Mouse (Mus musculus): Measurements from ENCODE around the gene Ccr4. TPM values are rescaled to one million over a fixed set of nuclear protein-coding genes. Genes with fewer than 3 reads are reported as not detected.

Ccr4 gene
- not detected in 2 replicates for polyA plus RNA-seq (2014; fragmentation: Nextera tagmentation; extraction: Ambion mirVana)

- Histone ChIP-seq H3K9ac (ENCODE audit: low read length) (no peak within 1 kb of the TSS), H3K27me3 (ENCODE audit: control insufficient read depth, insufficient read depth, low read length) (no peaks in the 10 kb centered on the region; the same call in 1 of the 2 replicates)
- WGBS = 92% methylated on average over 9 of the region's 9 CpGs
Observed at GRCm38 (mm10) chr9:114504816-114505215, at the start of gene Ccr4. Gene Ccr4, minus strand, starts transcription at chr9:114504916.

GRCm38 (mm10) chr9:114553828-114554227, 49.1 kb upstream of the Ccr4 start:
- no peak overlapping the region for H3K4me3 ChIP-seq (ENCODE audit: low read depth, low read length)
- no peak overlapping the region for H3K4me2 ChIP-seq
- H3K36me3 ChIP-seq (ENCODE audit: control insufficient read depth, insufficient read depth, low read length) = no peaks in the 10 kb centered on the region
- no peaks in the 10 kb centered on the region for H3K9me3 ChIP-seq (ENCODE audit: control insufficient read depth, low read length)
- peaks cover 20% of the 10 kb centered on the region for H3K4me1 ChIP-seq (ENCODE audit: control insufficient read depth, insufficient read depth, low read length)
- H3K9ac ChIP-seq (ENCODE audit: low read length) = no peak overlapping the region
- ATAC-seq (ENCODE audit: low FRiP score) (no peak), DNase-seq (ENCODE audit: low spot score, missing footprints) (no peak)
- H3K27ac ChIP-seq (ENCODE audit: low read depth, low read length) = no peak overlapping the region
- H3K27me3 ChIP-seq (ENCODE audit: control insufficient read depth, insufficient read depth, low read length) = no peaks in the 10 kb centered on the region

More at GRCm38 (mm10) chr9:114504816-114505215, at the start of gene Ccr4:
- no peaks in the 10 kb centered on the region for H3K4me1 ChIP-seq (ENCODE audit: control insufficient read depth, insufficient read depth, low read length)
- H3K4me2 ChIP-seq = no peak within 1 kb of the TSS
- no peak for DNase-seq (ENCODE audit: low spot score, missing footprints)
- ATAC-seq (ENCODE audit: low FRiP score) = no peak
- H3K36me3 ChIP-seq (ENCODE audit: control insufficient read depth, insufficient read depth, low read length) = no peaks in the 10 kb centered on the region
- H3K9me3 ChIP-seq (ENCODE audit: control insufficient read depth, low read length) = no peaks in the 10 kb centered on the region
- no peak within 1 kb of the TSS for H3K27ac ChIP-seq (ENCODE audit: low read depth, low read length)
- no peak within 1 kb of the TSS for H3K4me3 ChIP-seq (ENCODE audit: low read depth, low read length)

GRCm38 (mm10) chr9:114550033-114550432, 45.3 kb upstream of the Ccr4 start:
- H3K4me2 ChIP-seq = no peak overlapping the region
- no peak for ATAC-seq (ENCODE audit: low FRiP score)
- no peak for DNase-seq (ENCODE audit: low spot score, missing footprints)
- peaks cover 41% of the 10 kb centered on the region for H3K4me1 ChIP-seq (ENCODE audit: control insufficient read depth, insufficient read depth, low read length)
- no peaks in the 10 kb centered on the region for H3K36me3 ChIP-seq (ENCODE audit: control insufficient read depth, insufficient read depth, low read length)
- H3K27ac ChIP-seq (ENCODE audit: low read depth, low read length) = no peak overlapping the region
- WGBS = 9% methylated on average over 6 of the region's 6 CpGs
- H3K9ac ChIP-seq (ENCODE audit: low read length) = no peak overlapping the region
- H3K4me3 ChIP-seq (ENCODE audit: low read depth, low read length) = no peak overlapping the region
- H3K27me3 ChIP-seq (ENCODE audit: control insufficient read depth, insufficient read depth, low read length) = no peaks in the 10 kb centered on the region
- H3K9me3 ChIP-seq (ENCODE audit: control insufficient read depth, low read length) = no peaks in the 10 kb centered on the region

- H3K27ac ChIP-seq (ENCODE audit: low read depth, low read length) = no peak overlapping the region
- H3K36me3 ChIP-seq (ENCODE audit: control insufficient read depth, insufficient read depth, low read length) = no peaks in the 10 kb centered on the region
- no peak overlapping the region for H3K4me3 ChIP-seq (ENCODE audit: low read depth, low read length)
- ATAC-seq (ENCODE audit: low FRiP score) (peak; percentile 51), DNase-seq (ENCODE audit: low spot score, missing footprints) (no peak)
- H3K4me2 ChIP-seq = no peak overlapping the region; the same call in 1 of the 2 replicates
- H3K9me3 ChIP-seq (ENCODE audit: control insufficient read depth, low read length) = no peaks in the 10 kb centered on the region
- H3K4me1 ChIP-seq (ENCODE audit: control insufficient read depth, insufficient read depth, low read length) = peaks cover 48% of the 10 kb centered on the region
- H3K27me3 ChIP-seq (ENCODE audit: control insufficient read depth, insufficient read depth, low read length) = no peaks in the 10 kb centered on the region
- H3K9ac ChIP-seq (ENCODE audit: low read length) = no peak overlapping the region
- WGBS = 10% methylated on average over 5 of the region's 5 CpGs
Observed at GRCm38 (mm10) chr9:114549117-114549516, 44.4 kb upstream of the Ccr4 start.

GRCm38 (mm10) chr9:114548496-114548895, 43.8 kb upstream of the Ccr4 start:
- Histone ChIP-seq H3K4me1 (ENCODE audit: control insufficient read depth, insufficient read depth, low read length) (peaks cover 52% of the 10 kb centered on the region), H3K27ac (ENCODE audit: low read depth, low read length) (no peak overlapping the region), H3K9ac (ENCODE audit: low read length) (no peak overlapping the region), H3K36me3 (ENCODE audit: control insufficient read depth, insufficient read depth, low read length) (no peaks in the 10 kb centered on the region), H3K9me3 (ENCODE audit: control insufficient read depth, low read length) (no peaks in the 10 kb centered on the region), H3K4me2 (no peak overlapping the region), H3K4me3 (ENCODE audit: low read depth, low read length) (no peak overlapping the region), H3K27me3 (ENCODE audit: control insufficient read depth, insufficient read depth, low read length) (no peaks in the 10 kb centered on the region)
- no peak for ATAC-seq (ENCODE audit: low FRiP score)
- whole genome bisulfite sequencing = 29% methylated on average over 4 of the region's 4 CpGs
- no peak for DNase-seq (ENCODE audit: low spot score, missing footprints)

GRCm38 (mm10) chr9:114547643-114548077, 42.9 kb upstream of the Ccr4 start:
- H3K4me1 ChIP-seq (ENCODE audit: control insufficient read depth, insufficient read depth, low read length) = peaks cover 52% of the 10 kb centered on the region
- H3K36me3 ChIP-seq (ENCODE audit: control insufficient read depth, insufficient read depth, low read length) = no peaks in the 10 kb centered on the region
- H3K4me2 ChIP-seq = no peak overlapping the region
- H3K9ac ChIP-seq (ENCODE audit: low read length) = peak overlapping the region; percentile 18; the same call in 1 of the 2 replicates
- 13% methylated on average over 6 of the region's 6 CpGs for WGBS
- DNase-seq (ENCODE audit: low spot score, missing footprints) = no peak
- H3K4me3 ChIP-seq (ENCODE audit: low read depth, low read length) = no peak overlapping the region
- H3K27me3 ChIP-seq (ENCODE audit: control insufficient read depth, insufficient read depth, low read length) = no peaks in the 10 kb centered on the region
- no peak for ATAC-seq (ENCODE audit: low FRiP score)
- H3K27ac ChIP-seq (ENCODE audit: low read depth, low read length) = no peak overlapping the region
- no peaks in the 10 kb centered on the region for H3K9me3 ChIP-seq (ENCODE audit: control insufficient read depth, low read length)

GRCm38 (mm10) chr9:114546765-114547164, 42.0 kb upstream of the Ccr4 start:
- Histone ChIP-seq H3K9ac (ENCODE audit: low read length) (no peak overlapping the region), H3K4me2 (no peak overlapping the region), H3K27me3 (ENCODE audit: control insufficient read depth, insufficient read depth, low read length) (no peaks in the 10 kb centered on the region), H3K9me3 (ENCODE audit: control insufficient read depth, low read length) (no peaks in the 10 kb centered on the region), H3K4me3 (ENCODE audit: low read depth, low read length) (no peak overlapping the region), H3K4me1 (ENCODE audit: control insufficient read depth, insufficient read depth, low read length) (peaks cover 52% of the 10 kb centered on the region), H3K27ac (ENCODE audit: low read depth, low read length) (no peak overlapping the region), H3K36me3 (ENCODE audit: control insufficient read depth, insufficient read depth, low read length) (no peaks in the 10 kb centered on the region)
- ATAC-seq (ENCODE audit: low FRiP score) (no peak), DNase-seq (ENCODE audit: low spot score, missing footprints) (no peak)
- 69% methylated on average over 12 of the region's 12 CpGs for WGBS

GRCm38 (mm10) chr9:114544754-114545393, 40.2 kb upstream of the Ccr4 start:
- peaks cover 47% of the 10 kb centered on the region for H3K4me1 ChIP-seq (ENCODE audit: control insufficient read depth, insufficient read depth, low read length)
- no peaks in the 10 kb centered on the region for H3K36me3 ChIP-seq (ENCODE audit: control insufficient read depth, insufficient read depth, low read length)
- 41% methylated on average over 9 of the region's 9 CpGs for WGBS
- ATAC-seq (ENCODE audit: low FRiP score) (no peak), DNase-seq (ENCODE audit: low spot score, missing footprints) (no peak)
- no peaks in the 10 kb centered on the region for H3K9me3 ChIP-seq (ENCODE audit: control insufficient read depth, low read length)
- H3K9ac ChIP-seq (ENCODE audit: low read length) = no peak overlapping the region
- H3K4me3 ChIP-seq (ENCODE audit: low read depth, low read length) = no peak overlapping the region
- H3K27ac ChIP-seq (ENCODE audit: low read depth, low read length) = no peak overlapping the region
- H3K4me2 ChIP-seq = no peak overlapping the region
- H3K27me3 ChIP-seq (ENCODE audit: control insufficient read depth, insufficient read depth, low read length) = no peaks in the 10 kb centered on the region

- Histone ChIP-seq H3K27ac (ENCODE audit: low read depth, low read length) (no peak overlapping the region), H3K9ac (ENCODE audit: low read length) (no peak overlapping the region), H3K36me3 (ENCODE audit: control insufficient read depth, insufficient read depth, low read length) (no peaks in the 10 kb centered on the region), H3K4me3 (ENCODE audit: low read depth, low read length) (no peak overlapping the region), H3K27me3 (ENCODE audit: control insufficient read depth, insufficient read depth, low read length) (no peaks in the 10 kb centered on the region), H3K4me2 (no peak overlapping the region), H3K4me1 (ENCODE audit: control insufficient read depth, insufficient read depth, low read length) (peaks cover 40% of the 10 kb centered on the region), H3K9me3 (ENCODE audit: control insufficient read depth, low read length) (no peaks in the 10 kb centered on the region)
- 59% methylated on average over 16 of the region's 17 CpGs for WGBS
- DNase-seq (ENCODE audit: low spot score, missing footprints) (no peak), ATAC-seq (ENCODE audit: low FRiP score) (no peak)
Observed at GRCm38 (mm10) chr9:114543882-114544753, 39.4 kb upstream of the Ccr4 start.

Measured in midbrain, embryonic 11.5 days (tissue).